Mouse (Mus musculus) cerebellum, postnatal 14 days (tissue): ENCODE measurements around the gene Itprip.
"Not testable (repeated sequence)": the region's sequence is repeated elsewhere in the genome, so short reads cannot be mapped to it uniquely, and the experiment has no call there.

Source experiments
- DNase-seq, 2 experiments: peaks; one replicate each; pipeline ENCODE4 v3.0.0; 2021; ENCODE audit warnings: mixed read lengths in 2 of 2

The Itprip gene

GRCm38 (mm10) chr19:47852131-47852530 lies 67.0 kb downstream of the Itprip start:
- DNase-seq = not testable (repeated sequence)

DNA sequence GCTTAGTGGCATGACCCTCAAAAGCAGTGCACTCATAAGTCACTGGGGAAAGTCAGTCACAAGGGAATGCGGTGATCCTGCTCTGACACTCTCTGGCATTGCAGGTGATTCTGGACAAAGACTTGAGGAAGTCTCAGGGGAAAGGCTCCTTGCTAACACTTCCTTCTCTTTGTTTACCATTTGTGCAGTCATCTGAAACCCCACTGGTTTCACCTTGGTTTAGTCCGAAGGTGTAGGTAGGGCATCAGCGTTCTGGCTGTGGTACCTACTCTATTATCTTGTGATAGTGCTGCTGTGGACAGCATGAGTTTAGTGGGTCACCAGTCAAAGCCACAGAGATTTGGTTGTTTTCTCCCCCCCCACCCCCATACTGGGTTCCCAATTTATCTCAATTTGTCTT lies 69.4 kb downstream of the Itprip start:
- no peak for DNase-seq
